Mouse (Mus musculus) heart, embryonic 13.5 days (tissue): Measurements from ENCODE around the gene Slc9a7. TPM values are rescaled to one million over a fixed set of nuclear protein-coding genes. Genes with fewer than 3 reads are reported as not detected.
A peak's percentile ranks its signal among the peaks of the same experiment; 100 is the strongest.

ENCODE experiments used
- ATAC-seq: fragments of 200-750 bp; cut with Nextera tagmentation; 2 replicates; pipeline ENCODE4 v1.8.0; 2017; ENCODE audit warnings: moderate TSS enrichment; ENCODE audit not compliant: insufficient number of reproducible peaks, low FRiP score, low TSS enrichment; ENCODE audit errors: extremely low read depth
- H3K27ac ChIP-seq: fragments of 300-500 bp; sonication (generic); replicated peaks from 2 replicates; pipeline ENCODE4 v1.5.1; 2015; ENCODE audit warnings: moderate library complexity, mild to moderate bottlenecking, inconsistent platforms
- H3K27me3 ChIP-seq: fragments of 300-500 bp; sonication (generic); replicated peaks from 2 replicates; pipeline ENCODE4 v1.6.1; 2015; ENCODE audit warnings: mild to moderate bottlenecking, inconsistent platforms
- H3K36me3 ChIP-seq: fragments of 300-500 bp; sonication (generic); 2 replicates; pipeline ENCODE4 v1.6.1; 2015; ENCODE audit warnings: mild to moderate bottlenecking, inconsistent platforms
- H3K4me1 ChIP-seq: fragments of 300-500 bp; sonication (generic); 2 replicates; pipeline ENCODE4 v1.6.1; 2015; ENCODE audit warnings: inconsistent platforms
- H3K4me2 ChIP-seq: fragments of 300-500 bp; sonication (generic); 2 replicates; pipeline ENCODE4 v1.6.1; 2015; ENCODE audit warnings: inconsistent platforms, mild to moderate bottlenecking, moderate library complexity
- H3K4me3 ChIP-seq: fragments of 300-500 bp; sonication (generic); 2 replicates; pipeline ENCODE4 v1.5.1; 2015; ENCODE audit warnings: moderate library complexity, mild to moderate bottlenecking, inconsistent platforms
- H3K9ac ChIP-seq: fragments of 300-500 bp; sonication (generic); 2 replicates; pipeline ENCODE4 v1.6.1; 2015; ENCODE audit warnings: inconsistent platforms, mild to moderate bottlenecking, moderate library complexity
- H3K9me3 ChIP-seq: fragments of 300-500 bp; sonication (generic); 2 replicates; pipeline ENCODE4 v1.6.1; 2016; ENCODE audit warnings: inconsistent platforms
- WGBS: fragments of 180-500 bp; shearing (Covaris S2); methylation state at CpG from one replicate; pipeline ENCODE4 v1.1.7; 2015; ENCODE audit warnings: mixed read lengths; 5-methylcytosine and 5-hydroxymethylcytosine counted together
- polyA plus RNA-seq: library from polyadenylated mRNA; unstranded; fragments of >200 nt; fragmentation: Nextera tagmentation; extraction: Ambion mirVana; gene quantifications from 2 replicates; pipeline ENCODE4 v1.2.1, GENCODE M21; 2015

Gene Slc9a7
- 4.3 and 4.9 TPM in 2 replicates for polyA plus RNA-seq

GRCm38 (mm10) chrX:20291282-20292039, at the start of gene Slc9a7:
Gene Slc9a7, minus strand, starts transcription at chrX:20291807.
- H3K4me2 ChIP-seq = peak within 1 kb of the TSS; percentile 70
- H3K36me3 ChIP-seq = no peaks in the 10 kb centered on the region
- peak within 1 kb of the TSS; percentile 82 for H3K9ac ChIP-seq
- 0 out of 2 replicates have a peak within 1 kb of the TSS, but pooled peaks have one; percentile 32 for H3K27ac ChIP-seq
- 6% methylated on average over 45 of the region's 65 CpGs for WGBS
- no peaks in the 10 kb centered on the region for H3K9me3 ChIP-seq
- ATAC-seq = peak; percentile 68; the same call in 1 of the 2 replicates
- peak within 1 kb of the TSS; percentile 69 for H3K4me3 ChIP-seq
- H3K27me3 ChIP-seq = 0 out of 2 replicates have a peak, but pooled peaks cover 7% of the 10 kb centered on the region
- no peaks in the 10 kb centered on the region for H3K4me1 ChIP-seq

GRCm38 (mm10) chrX:20335722-20336121, 44.1 kb upstream of the Slc9a7 start:
- no peak overlapping the region for H3K27ac ChIP-seq
- no peak overlapping the region for H3K4me3 ChIP-seq
- no peak overlapping the region for H3K9ac ChIP-seq
- H3K9me3 ChIP-seq = no peaks in the 10 kb centered on the region
- H3K4me1 ChIP-seq = no peaks in the 10 kb centered on the region
- no peak overlapping the region for H3K4me2 ChIP-seq
- no peaks in the 10 kb centered on the region for H3K36me3 ChIP-seq
- ATAC-seq = no peak
- 16% methylated on average over 2 of the region's 2 CpGs for WGBS
- no peaks in the 10 kb centered on the region for H3K27me3 ChIP-seq

- no peak for ATAC-seq
- Histone ChIP-seq H3K9me3 (no peaks in the 10 kb centered on the region), H3K36me3 (no peaks in the 10 kb centered on the region), H3K4me1 (no peaks in the 10 kb centered on the region), H3K4me2 (no peak overlapping the region), H3K27me3 (no peaks in the 10 kb centered on the region), H3K27ac (no peak overlapping the region), H3K4me3 (no peak overlapping the region), H3K9ac (no peak overlapping the region)
- 47% methylated on average over 1 of the region's 1 CpGs for WGBS
Measured at GRCm38 (mm10) chrX:20332756-20333155, 41.1 kb upstream of the Slc9a7 start.

- Histone ChIP-seq H3K27ac (no peak overlapping the region), H3K4me3 (no peak overlapping the region), H3K4me1 (peaks cover 15% of the 10 kb centered on the region), H3K9me3 (no peaks in the 10 kb centered on the region), H3K36me3 (no peaks in the 10 kb centered on the region), H3K9ac (no peak overlapping the region), H3K27me3 (no peaks in the 10 kb centered on the region), H3K4me2 (no peak overlapping the region)
- ATAC-seq = no peak
- 38% methylated on average over 3 of the region's 3 CpGs for whole genome bisulfite sequencing
Measured at GRCm38 (mm10) chrX:20307215-20307614, 15.6 kb upstream of the Slc9a7 start.

- Histone ChIP-seq H3K9me3 (no peaks in the 10 kb centered on the region), H3K4me2 (no peak overlapping the region), H3K4me1 (peaks cover 15% of the 10 kb centered on the region), H3K9ac (no peak overlapping the region), H3K27me3 (no peaks in the 10 kb centered on the region), H3K27ac (peak overlapping the region; percentile 70), H3K36me3 (no peaks in the 10 kb centered on the region), H3K4me3 (no peak overlapping the region)
- ATAC-seq = no peak
Measured at GRCm38 (mm10) chrX:20305941-20306340, 14.3 kb upstream of the Slc9a7 start.

- H3K9ac ChIP-seq = no peak overlapping the region
- H3K27me3 ChIP-seq = no peaks in the 10 kb centered on the region
- no peaks in the 10 kb centered on the region for H3K36me3 ChIP-seq
- H3K4me1 ChIP-seq = peaks cover 15% of the 10 kb centered on the region
- no peak for ATAC-seq
- no peaks in the 10 kb centered on the region for H3K9me3 ChIP-seq
- 0 out of 2 replicates have a peak overlapping the region, but pooled peaks have one; percentile 32 for H3K27ac ChIP-seq
- no peak overlapping the region for H3K4me2 ChIP-seq
- no peak overlapping the region for H3K4me3 ChIP-seq
Measured at GRCm38 (mm10) chrX:20303280-20303679, 11.7 kb upstream of the Slc9a7 start.

GRCm38 (mm10) chrX:20292040-20292417, 422 bp upstream of the Slc9a7 start:
- Histone ChIP-seq H3K4me3 (peak overlapping the region; percentile 69), H3K4me1 (no peaks in the 10 kb centered on the region), H3K36me3 (no peaks in the 10 kb centered on the region), H3K9me3 (no peaks in the 10 kb centered on the region), H3K4me2 (peak overlapping the region; percentile 70), H3K27ac (no peak overlapping the region), H3K9ac (peak overlapping the region; percentile 82), H3K27me3 (0 out of 2 replicates have a peak, but pooled peaks cover 7% of the 10 kb centered on the region)
- no peak for ATAC-seq
- 27% methylated on average over 11 of the region's 11 CpGs for WGBS

GRCm38 (mm10) chrX:20290715-20291114, 892 bp downstream of the Slc9a7 start:
- Histone ChIP-seq H3K4me3 (peak overlapping the region; percentile 69), H3K36me3 (no peaks in the 10 kb centered on the region), H3K9ac (peak overlapping the region; percentile 82), H3K9me3 (no peaks in the 10 kb centered on the region), H3K4me2 (peak overlapping the region; percentile 70), H3K4me1 (no peaks in the 10 kb centered on the region), H3K27me3 (0 out of 2 replicates have a peak, but pooled peaks cover 7% of the 10 kb centered on the region), H3K27ac (no peak overlapping the region)
- ATAC-seq = no peak
- WGBS = 14% methylated on average over 5 of the region's 5 CpGs

GRCm38 (mm10) chrX:20288674-20289073, 2.9 kb downstream of the Slc9a7 start:
- Histone ChIP-seq H3K4me3 (no peak overlapping the region), H3K9ac (no peak overlapping the region), H3K27ac (no peak overlapping the region), H3K27me3 (0 out of 2 replicates have a peak, but pooled peaks cover 7% of the 10 kb centered on the region), H3K4me1 (no peaks in the 10 kb centered on the region), H3K36me3 (no peaks in the 10 kb centered on the region), H3K9me3 (no peaks in the 10 kb centered on the region), H3K4me2 (no peak overlapping the region)
- no peak for ATAC-seq
- 72% methylated on average over 3 of the region's 3 CpGs for WGBS

GRCm38 (mm10) chrX:20286254-20286653, 5.4 kb downstream of the Slc9a7 start:
- 63% methylated on average over 2 of the region's 2 CpGs for WGBS
- no peak overlapping the region for H3K4me3 ChIP-seq
- H3K4me2 ChIP-seq = no peak overlapping the region
- no peaks in the 10 kb centered on the region for H3K36me3 ChIP-seq
- no peaks in the 10 kb centered on the region for H3K27me3 ChIP-seq
- no peak for ATAC-seq
- H3K4me1 ChIP-seq = no peaks in the 10 kb centered on the region
- H3K27ac ChIP-seq = no peak overlapping the region
- no peaks in the 10 kb centered on the region for H3K9me3 ChIP-seq
- no peak overlapping the region for H3K9ac ChIP-seq

GRCm38 (mm10) chrX:20279424-20279823, 12.2 kb downstream of the Slc9a7 start:
- Histone ChIP-seq H3K9me3 (no peaks in the 10 kb centered on the region), H3K4me2 (no peak overlapping the region), H3K27ac (no peak overlapping the region), H3K4me1 (no peaks in the 10 kb centered on the region), H3K36me3 (no peaks in the 10 kb centered on the region), H3K27me3 (no peaks in the 10 kb centered on the region), H3K4me3 (no peak overlapping the region), H3K9ac (no peak overlapping the region)
- ATAC-seq = no peak
- 67% methylated on average over 6 of the region's 6 CpGs for WGBS

- no peak overlapping the region for H3K9ac ChIP-seq
- no peak overlapping the region for H3K4me3 ChIP-seq
- H3K4me1 ChIP-seq = no peaks in the 10 kb centered on the region
- no peaks in the 10 kb centered on the region for H3K9me3 ChIP-seq
- no peak for ATAC-seq
- no peak overlapping the region for H3K27ac ChIP-seq
- no peak overlapping the region for H3K4me2 ChIP-seq
- no peaks in the 10 kb centered on the region for H3K27me3 ChIP-seq
- H3K36me3 ChIP-seq = no peaks in the 10 kb centered on the region
Measured at GRCm38 (mm10) chrX:20273854-20274253, 17.8 kb downstream of the Slc9a7 start.
